Mouse (Mus musculus): Measurements from ENCODE around the gene Gm37240. TPM values are rescaled to one million over a fixed set of nuclear protein-coding genes. Genes with fewer than 3 reads are reported as not detected.

Gm37240 gene
- total RNA-seq, 2 experiments from 2014 or later: 0.92 to 1.4 TPM

DNA sequence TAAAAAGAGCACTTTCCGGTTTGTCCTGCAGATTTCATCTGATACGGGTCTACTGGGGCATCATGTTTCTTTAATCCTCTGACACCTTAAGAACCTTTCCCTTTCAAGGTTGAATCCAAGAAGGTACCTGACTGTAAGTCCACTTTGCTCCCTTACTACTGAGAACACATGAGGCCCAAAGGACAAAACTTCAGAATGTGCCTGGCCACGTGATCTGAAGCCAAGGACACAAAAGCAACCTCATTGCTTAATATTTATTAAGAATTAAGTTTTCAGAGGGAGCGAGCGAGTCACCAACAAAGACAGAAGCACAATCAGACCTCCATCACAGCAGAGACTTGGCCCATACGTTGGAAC is 1112.3 kb downstream of the Gm37240 start:
- no peak for DNase-seq (ENCODE audit: extremely low spot score in 1 of 2, low spot score in 1 of 2)

DNA sequence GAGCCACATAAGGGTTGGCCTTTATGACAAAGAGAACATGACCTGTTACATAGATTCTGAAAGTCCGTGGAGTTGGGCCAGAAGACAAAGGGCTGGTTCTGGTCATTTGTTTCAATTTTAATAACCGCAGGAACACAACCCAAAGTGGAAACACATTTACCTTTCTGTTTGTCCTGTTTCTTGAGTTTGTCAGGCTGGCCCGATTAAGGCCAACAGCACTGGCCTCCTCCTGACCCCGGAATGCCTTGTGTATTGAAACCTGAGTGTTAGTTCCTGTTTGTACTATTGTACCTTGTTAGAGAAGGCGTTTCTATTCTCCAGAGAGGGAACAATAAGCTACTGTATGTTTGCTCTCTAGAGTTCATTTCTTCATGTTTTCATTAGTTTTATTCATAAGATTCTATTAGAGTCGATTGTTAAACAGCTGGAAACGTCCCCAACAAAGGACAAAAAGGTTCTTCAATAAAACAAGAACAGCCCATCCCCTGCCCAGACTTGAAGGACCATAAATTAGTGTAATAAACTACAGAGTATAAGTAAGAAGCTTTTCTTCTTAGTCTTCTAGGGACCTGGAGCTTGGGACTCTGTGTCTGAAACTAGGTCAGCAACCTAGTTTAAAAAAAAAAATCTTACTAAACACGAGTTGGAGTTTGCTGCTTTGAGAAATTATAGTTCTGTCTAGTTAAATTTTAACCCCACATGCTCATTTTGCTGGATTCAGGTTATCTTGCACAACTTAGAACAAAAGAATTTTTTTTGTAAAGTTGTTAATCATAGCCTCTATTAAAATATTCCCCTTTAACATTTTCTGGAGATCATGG is 1112.9 kb downstream of the Gm37240 start:
- no peak for DNase-seq (ENCODE audit: extremely low spot score in 1 of 2, low spot score in 1 of 2)

DNA sequence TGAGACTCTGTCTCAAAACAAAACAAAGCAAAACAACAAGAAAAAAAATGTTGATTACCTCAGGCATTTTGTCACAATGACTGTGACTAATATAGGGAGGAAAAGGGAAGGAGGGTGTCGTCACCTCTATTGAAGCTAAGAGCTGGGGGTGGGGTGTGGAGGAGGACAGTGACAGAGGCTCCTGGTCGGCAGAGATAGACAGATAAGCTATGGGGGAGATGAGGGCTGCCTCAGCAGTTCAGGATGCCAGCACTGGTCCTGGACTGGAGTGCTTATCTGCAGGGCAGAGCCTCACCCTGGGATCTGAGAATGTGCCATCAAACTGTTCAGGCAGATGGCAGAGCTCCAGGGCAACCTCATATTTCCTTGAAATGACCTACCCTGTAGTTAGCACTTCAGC is 1115.3 kb downstream of the Gm37240 start:
- DNase-seq (ENCODE audit: extremely low spot score in 1 of 2, low spot score in 1 of 2): no peak

DNA sequence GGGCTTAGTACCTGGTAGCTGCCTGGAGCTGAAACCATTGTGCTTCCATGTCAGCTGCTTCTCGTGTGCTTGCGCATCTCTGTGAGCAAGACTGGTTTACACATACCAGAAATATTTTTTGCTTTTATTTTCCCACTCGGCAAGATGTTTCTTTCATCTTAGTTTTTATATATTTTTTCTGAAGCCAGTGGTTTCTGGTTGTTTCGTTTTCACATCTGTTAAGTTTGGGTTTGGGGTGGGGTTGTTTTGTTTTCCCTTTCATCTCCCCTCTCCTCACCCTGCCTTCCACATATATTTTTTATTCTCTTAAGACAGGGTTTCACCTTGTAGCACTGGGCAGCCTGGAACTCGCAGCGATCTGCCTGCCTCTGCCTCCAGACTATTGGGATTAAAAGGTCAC is 1116.8 kb downstream of the Gm37240 start:
- no peak for DNase-seq (ENCODE audit: extremely low spot score in 1 of 2, low spot score in 1 of 2)

DNA sequence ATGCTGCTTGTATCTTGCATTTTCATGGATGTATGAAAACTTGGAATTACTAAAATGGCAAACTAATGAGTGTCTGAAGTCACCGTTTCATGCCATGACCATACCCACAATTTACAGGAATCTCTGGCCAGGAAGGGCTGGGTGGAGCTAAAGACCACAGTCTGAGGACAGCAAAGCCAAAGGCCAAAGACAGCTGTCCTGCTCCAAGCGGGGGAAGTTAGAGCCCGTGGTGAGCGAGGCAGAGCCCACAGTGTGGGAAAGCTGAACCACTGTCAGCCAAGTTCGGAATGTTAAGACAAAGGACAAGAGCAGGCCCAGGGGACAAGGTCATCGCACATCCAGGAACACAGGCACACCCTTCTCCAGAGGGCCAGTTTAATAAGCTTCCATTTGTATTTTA is 1117.9 kb downstream of the Gm37240 start:
- no peak for DNase-seq (ENCODE audit: extremely low spot score in 1 of 2, low spot score in 1 of 2)

DNA sequence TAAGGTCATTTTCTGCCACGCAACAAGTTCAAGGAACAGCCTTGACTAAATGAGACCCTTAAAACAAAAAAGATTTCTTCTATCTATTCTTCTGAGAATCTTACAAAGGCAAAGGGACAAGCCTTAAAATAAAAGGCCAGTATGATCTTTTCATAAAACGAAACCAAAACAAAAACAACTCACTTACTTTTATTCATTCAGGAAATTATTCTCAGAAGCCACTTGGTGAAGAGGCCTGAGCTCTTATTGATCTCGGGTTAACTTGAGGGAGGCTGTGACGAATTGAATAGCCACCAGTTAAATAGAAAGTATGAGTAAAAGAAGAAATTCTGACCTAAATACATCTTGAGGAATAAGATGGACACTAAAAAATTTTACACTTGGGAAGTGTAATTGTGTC is 1118.4 kb downstream of the Gm37240 start:
- no peak for DNase-seq (ENCODE audit: extremely low spot score in 1 of 2, low spot score in 1 of 2)

DNA sequence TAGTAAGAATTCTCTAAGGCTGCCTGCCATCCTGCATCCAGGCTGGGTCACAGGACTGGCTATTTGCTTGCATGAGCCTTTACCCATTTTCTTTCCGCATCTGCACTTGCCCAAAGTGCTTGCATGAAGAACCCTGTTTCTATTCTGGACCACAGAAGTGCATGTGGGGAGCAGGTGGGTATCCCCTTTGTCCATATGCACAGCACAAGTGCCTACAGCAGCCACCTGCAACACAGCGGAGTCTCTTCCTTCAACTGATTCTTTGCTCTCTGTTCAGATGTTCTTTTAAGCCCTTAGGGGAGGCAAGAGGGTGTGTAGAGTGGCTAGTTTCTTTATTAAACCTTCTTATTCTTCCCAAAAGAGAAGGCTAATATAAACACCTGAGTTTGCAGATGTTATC is 1133.5 kb downstream of the Gm37240 start:
- DNase-seq (ENCODE audit: extremely low spot score in 1 of 2, low spot score in 1 of 2): no peak

DNA sequence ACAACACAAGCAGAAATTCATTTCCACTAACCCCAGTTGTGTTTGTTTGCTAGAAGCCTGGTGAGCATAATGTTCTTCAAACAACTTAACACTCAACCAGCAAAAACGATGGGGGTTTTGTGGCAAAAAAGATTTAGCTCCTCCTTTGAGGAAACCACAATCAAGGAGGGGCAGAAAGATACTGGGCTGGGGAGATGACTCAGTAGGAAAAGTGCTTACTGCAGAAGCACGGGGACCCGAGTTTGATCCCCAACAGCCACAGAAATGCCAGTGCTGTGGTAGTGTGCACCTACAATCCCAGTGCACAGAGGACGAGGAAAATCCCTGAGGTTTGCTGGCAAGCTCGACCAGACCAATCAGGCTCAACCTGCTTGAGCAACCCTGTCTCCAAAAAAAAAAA is 1138.1 kb downstream of the Gm37240 start:
- no peak for DNase-seq (ENCODE audit: extremely low spot score in 1 of 2, low spot score in 1 of 2)

DNA sequence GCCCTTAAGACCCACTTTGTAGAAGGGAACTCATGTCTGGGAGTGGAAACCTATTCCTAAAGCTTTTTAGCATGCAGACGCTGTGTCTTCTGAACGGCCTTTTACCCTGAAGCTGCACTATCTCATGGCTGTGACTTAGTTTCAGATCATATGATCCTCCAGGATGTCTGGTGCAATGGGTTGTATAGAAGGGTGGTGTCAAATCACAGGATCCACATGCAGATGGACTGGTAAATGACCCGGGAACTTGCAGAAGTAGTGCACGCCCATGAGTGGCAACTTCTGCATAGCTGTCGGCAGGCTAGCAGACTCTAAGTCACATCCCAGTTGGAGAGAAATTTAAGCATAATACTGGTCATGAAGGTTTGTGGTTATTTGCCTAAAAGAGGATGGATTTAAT is 1139.2 kb downstream of the Gm37240 start:
- DNase-seq (ENCODE audit: extremely low spot score in 1 of 2, low spot score in 1 of 2): no peak

DNA sequence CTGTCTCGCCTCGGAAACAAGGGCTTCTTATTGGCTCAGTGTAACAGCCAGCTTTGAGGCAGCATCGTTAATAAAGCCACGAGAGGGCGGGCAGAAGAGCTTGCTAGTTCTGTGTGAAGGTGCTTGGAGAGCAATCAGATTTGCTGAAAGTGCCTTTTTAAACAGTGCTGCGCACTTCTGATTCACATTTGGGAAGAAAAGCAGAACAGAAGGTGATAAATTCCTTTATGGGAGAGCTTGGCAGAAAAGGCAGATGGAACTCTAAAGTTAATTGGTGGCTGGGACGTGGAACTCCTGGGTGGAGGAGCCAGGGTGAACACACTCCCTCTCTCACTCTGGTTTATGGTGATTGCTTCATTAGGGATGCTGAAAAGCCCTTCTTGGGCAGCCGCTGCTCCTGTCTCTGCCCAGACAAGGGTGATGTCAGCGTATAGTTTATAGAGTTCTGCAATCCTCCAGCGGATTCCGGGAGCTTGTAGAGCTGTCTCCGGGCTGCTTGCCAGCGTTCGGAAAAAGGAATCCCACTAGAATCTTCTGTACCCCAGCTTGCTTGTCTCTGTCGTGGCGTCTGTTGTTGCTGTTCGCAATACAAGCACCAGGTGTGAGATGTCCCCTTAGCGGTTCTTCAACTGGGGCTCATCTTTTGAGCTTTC is 1141.7 kb downstream of the Gm37240 start:
- peak; percentile 46 to 62 for DNase-seq (ENCODE audit: extremely low spot score in 1 of 2, low spot score in 1 of 2)

DNA sequence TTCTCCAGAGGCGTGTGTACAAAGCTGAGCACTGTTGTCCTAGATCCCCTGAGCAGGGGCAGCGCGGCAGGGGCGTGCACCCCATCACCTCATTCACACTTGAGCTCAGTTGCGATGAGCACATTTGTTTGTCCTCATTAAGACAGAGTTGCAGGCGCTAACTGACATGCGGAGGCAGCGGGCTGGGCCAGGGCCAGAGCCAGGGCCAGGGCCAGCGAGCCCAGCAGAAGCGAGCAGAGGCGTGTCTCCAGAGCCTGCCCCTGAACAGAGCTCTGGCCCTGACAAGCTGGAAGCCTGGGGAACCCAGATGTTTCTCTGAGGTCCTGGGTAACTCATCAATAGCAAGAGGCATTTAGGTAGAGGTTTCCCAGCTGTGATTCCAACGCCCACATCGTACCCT is 1142.6 kb downstream of the Gm37240 start:
- no peak for DNase-seq (ENCODE audit: extremely low spot score in 1 of 2, low spot score in 1 of 2)

DNA sequence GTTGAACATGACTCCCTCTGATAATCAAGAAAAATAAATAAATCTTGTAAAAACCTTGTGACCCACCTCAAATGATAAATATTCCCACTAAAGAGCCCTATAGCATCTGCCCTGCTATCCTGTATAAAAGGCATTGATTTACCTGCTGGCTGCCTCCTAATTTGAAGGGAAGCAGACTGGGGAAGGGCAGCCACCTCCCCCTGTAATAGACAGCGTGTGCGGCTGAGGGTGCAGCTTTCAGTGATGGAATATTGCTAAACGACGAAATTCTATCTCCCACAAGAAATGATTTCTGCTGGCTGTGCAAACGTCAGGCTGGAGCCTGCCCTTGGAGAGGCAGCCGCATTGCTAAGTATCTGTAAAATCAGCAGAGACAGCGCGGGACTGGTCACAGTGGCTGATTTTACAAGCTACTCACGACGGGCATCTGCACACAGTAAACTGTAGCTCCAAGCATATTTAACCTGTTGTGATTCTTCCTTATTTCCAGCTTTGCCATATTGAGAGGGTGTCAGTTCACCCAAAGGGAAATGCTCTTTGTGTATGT is 1147.2 kb downstream of the Gm37240 start:
- no peak for DNase-seq (ENCODE audit: extremely low spot score in 1 of 2, low spot score in 1 of 2)

DNA sequence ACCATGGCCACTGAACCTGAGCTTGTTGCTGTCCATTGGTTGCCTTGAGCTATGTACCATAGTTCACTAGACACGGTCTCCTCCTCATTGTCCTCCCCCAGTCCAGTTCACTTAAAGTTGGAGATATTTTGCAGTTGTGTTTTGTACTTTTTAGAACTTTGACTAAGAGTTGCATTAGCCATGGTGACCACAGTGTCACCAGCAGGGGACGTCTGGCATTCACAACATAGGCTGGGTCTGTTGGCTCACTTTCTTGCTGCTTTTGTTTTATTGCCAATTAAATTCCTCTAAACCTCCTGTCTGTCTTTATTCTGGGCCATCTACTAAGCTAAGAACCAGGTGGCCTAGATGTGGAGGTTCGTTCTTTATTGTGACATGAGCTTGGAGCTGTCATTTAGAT is 1150.2 kb downstream of the Gm37240 start:
- no peak for DNase-seq (ENCODE audit: extremely low spot score in 1 of 2, low spot score in 1 of 2)

DNA sequence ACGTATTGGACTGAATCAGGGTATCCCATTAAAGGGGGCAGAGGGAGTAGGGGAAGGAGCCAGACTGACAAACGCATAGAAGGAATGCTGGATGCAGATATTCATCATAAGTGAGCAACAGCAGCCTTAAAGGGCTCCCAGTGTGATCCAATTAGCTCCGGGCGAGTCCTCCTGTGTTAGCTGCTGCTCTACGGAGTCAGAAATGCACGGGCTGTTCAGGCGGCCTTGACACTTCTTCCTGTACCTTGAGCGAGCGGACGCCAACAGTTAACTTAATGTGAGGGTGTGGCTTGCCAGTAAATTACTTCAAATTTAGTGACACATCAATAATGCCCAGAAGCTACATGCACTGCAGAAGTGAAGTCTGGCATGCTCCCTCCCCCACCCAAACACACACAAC is 1151.6 kb downstream of the Gm37240 start:
- no peak for DNase-seq (ENCODE audit: extremely low spot score in 1 of 2, low spot score in 1 of 2)

DNA sequence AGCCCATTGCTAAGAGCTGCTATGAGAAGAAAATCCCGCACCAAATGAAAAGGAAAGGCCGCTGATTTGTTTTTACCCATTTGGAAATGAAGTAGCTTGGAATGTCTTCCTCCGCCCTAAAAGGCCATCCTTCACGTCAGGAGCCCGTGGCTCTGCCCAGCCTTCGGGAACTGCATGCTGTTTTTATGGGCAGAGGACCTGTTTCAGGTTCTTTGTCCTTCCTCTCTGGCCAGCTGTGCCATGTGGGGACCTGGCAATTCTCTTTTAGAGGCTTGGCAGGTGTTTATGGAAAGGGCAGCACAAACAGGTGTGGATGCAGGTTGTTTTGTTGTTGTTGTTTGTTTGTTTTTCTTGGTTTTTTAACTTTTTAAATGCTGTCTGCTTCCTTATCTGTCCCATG is 1154.8 kb downstream of the Gm37240 start:
- no peak for DNase-seq (ENCODE audit: extremely low spot score in 1 of 2, low spot score in 1 of 2)

DNA sequence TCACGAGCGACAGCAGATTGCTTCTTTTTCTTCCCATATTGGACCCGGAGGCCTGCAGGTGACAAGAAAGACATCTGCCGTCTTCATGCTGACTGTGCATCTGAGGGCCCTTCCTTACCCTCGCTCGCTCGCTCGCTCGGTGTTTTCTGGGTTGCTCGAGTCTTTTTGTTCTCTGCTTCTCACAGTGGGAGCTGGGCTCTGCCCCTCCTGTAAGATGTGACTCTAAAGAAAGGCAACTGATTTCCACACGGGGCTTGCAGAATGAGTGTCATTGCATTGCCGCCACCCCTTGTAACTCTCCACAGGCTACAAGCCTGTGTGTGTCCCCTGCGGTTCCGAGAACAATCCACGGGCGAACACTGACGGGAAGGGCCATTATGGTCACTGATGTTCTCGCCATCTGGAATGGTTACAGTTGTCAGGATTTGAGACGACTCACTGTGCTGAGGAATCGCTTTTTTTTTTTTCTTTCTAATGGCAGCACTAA is 1155.3 kb downstream of the Gm37240 start:
- no peak for DNase-seq (ENCODE audit: extremely low spot score in 1 of 2, low spot score in 1 of 2)

DNA sequence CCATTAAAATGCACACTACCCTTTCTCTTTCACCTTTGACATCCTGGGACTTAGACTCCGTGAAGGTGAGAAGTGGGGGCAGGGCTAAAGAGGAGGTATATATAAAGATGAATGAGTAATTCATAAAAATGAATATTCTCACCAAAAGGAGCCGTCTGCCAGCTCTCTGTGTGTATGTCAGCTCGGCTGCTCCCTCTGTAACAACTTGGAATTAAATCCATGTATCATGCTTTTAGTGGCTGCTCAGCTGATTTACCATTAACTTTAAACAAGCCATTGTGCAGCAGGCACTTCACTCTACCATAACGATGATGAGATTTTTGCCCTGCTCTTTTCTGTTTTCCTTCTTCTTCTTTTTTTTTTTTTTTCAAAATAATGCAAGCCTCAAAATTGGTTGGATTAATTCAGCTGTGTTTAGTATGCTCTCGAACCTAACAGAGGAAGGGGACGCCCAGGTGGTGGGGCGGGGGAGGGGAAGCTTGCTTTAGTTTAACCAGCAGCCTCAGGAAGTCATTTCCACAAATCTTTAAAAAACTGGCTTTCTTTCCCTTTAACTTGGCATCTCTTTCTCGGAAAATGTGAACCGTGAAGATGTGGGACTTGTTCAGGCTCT is 1155.8 kb downstream of the Gm37240 start:
- no peak for DNase-seq (ENCODE audit: extremely low spot score in 1 of 2, low spot score in 1 of 2)

DNA sequence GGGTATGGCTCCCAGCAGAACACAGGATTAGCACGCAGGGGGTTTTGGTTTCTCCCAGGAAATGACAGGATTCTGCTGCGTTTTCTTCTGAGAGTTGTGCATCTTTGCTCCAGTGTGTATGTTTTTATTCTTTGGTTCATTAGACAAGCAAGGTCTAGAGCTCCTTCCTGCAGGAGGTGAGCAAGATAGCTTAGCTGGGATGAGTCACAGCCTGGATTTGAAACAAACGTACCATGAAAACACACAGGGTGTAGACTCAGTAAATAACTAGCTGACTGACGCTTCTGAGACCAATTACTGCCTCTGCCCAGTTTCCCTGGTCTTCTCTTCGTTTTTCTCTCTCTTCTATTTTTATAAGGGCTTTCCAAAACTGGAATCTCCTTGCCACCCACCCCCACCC is 1156.3 kb downstream of the Gm37240 start:
- DNase-seq (ENCODE audit: extremely low spot score in 1 of 2, low spot score in 1 of 2): no peak

DNA sequence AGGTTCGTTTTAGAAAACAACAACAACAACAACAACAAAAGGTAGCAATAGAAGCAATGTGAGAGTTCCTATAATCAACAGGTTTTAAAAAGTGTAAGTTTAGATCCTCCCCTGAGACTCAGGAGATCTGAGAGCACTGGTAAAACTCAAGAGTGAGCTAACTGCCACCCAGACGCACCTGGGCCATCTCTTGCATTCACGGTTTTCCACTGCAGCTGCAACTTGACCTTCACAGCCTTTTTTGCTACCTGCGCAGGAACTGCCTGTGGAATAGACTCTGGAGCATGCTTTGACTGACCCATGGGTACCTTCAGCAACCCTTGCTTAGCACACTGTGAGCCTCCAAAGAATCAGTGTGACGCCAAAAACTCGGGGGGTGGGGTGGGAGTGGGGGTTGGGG is 1157.5 kb downstream of the Gm37240 start:
- DNase-seq (ENCODE audit: extremely low spot score in 1 of 2, low spot score in 1 of 2): no peak

DNA sequence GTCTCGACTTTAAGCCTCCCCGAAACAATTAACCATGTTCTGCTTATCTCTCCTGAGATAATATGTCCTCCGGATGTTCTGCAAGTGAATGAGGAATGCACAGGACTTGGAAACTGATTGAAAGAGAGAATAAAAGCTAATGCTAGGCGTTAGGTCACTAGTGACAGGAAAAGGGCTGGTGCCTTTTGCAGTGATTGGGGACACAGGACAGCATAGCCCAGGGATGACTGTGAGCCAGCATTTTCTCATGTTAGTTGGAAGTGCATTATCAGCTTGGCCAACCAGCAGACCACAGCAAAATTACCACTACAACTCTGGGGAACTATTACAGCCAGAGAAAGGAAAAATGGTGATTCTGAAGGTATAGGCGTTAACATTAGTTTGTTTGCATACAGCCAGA is 1163.3 kb downstream of the Gm37240 start:
- no peak for DNase-seq (ENCODE audit: extremely low spot score in 1 of 2, low spot score in 1 of 2)

DNA sequence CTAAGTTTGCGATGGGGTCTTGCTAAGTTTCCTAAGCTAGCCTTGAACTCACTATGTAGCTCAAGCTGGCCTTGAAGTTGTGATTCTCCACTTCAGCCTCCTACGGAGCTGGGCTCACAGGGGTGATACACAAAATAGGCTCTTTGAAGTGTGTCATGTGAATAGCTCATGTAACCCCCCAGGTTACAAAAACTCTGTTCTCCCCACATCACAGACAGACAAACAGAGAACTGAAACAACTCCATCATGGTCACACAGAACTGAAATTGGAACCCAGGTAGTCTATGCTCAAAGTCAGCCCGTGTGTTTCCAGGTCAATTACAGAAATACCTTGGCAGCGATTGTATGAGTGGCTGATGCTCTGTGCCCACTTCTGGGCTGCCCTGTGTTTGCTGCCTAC is 1164.6 kb downstream of the Gm37240 start:
- DNase-seq (ENCODE audit: extremely low spot score in 1 of 2, low spot score in 1 of 2): no peak
